Comparison of ENCODE assay signal across 8 mouse cellular contexts in the genomic region with DNA sequence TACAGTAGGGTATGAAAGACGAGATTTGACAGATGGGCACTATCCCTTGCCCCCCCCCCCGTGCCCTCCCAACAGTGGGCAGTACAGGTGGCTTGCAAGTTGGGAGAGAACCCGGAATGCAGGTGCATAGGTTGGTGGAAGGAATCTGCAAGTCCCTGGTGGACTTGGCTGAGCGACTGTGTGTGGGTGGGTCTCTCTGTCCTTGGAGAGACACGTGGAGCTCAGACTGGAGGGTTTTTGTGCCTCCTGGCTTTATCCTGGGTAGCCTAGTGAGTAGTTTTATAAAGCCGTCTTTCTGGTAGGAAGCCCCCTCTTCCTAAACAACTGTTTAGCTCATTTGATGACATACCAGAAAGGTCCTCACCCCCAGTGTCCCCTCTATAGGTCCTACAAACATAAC. TPM values are rescaled to one million over a fixed set of nuclear protein-coding genes. Genes with fewer than 3 reads are reported as not detected.
DNase-seq lines count a peak whose midpoint lies in the region; ATAC-seq and TF ChIP-seq lines count a peak whose summit lies in the region.

No protein-coding gene starts in this region.

- no peak for TF ChIP-seq POLR2A in liver, adult 2 months (IDR thresholded peaks at IDR 0.05; ENCODE audit: extremely low read depth, insufficient read depth, low read length)

- no peaks in the 10 kb centered on the region; the same call in 1 of the 2 replicates for H3K36me3 ChIP-seq in liver, adult 2 months (ENCODE audit: control insufficient read depth, insufficient read depth, low read length)
- H3K36me3 ChIP-seq in embryonic facial prominence, embryonic 10.5 days (replicated peaks) = peaks cover 9% of the 10 kb centered on the region
- H3K36me3 ChIP-seq in midbrain, embryonic 11.5 days (ENCODE audit: control insufficient read depth, insufficient read depth, low read length) = no peaks in the 10 kb centered on the region

- no peak overlapping the region for H3K27ac ChIP-seq in liver, adult 2 months (replicated peaks; ENCODE audit: insufficient read depth, low read depth, low read length)
- no peak overlapping the region for H3K27ac ChIP-seq in embryonic facial prominence, embryonic 10.5 days (replicated peaks)
- no peak overlapping the region for H3K27ac ChIP-seq in midbrain, embryonic 11.5 days (ENCODE audit: low read depth, low read length)

- H3K9ac ChIP-seq in liver, adult 2 months (ENCODE audit: low read depth, low read length) = peak overlapping the region; percentile 94
- peak overlapping the region; percentile 78; the same call in 1 of the 2 replicates for H3K9ac ChIP-seq in midbrain, embryonic 11.5 days (ENCODE audit: low read length)

- H3K9me3 ChIP-seq in embryonic facial prominence, embryonic 10.5 days = no peaks in the 10 kb centered on the region
- no peaks in the 10 kb centered on the region for H3K9me3 ChIP-seq in midbrain, embryonic 11.5 days (ENCODE audit: control insufficient read depth, low read length)

- peak overlapping the region; percentile 80 for H3K4me3 ChIP-seq in liver, adult 2 months (ENCODE audit: insufficient read depth, low read depth, low read length)
- H3K4me3 ChIP-seq in embryonic facial prominence, embryonic 10.5 days = peak overlapping the region; percentile 83
- peak overlapping the region; percentile 65 for H3K4me3 ChIP-seq in midbrain, embryonic 11.5 days (ENCODE audit: low read depth, low read length)

- H3K4me1 ChIP-seq in liver, adult 2 months (ENCODE audit: control insufficient read depth, insufficient read depth, low read length) = peaks cover 8% of the 10 kb centered on the region; the same call in 1 of the 2 replicates
- peaks cover 42% of the 10 kb centered on the region for H3K4me1 ChIP-seq in embryonic facial prominence, embryonic 10.5 days
- H3K4me1 ChIP-seq in midbrain, embryonic 11.5 days (ENCODE audit: control insufficient read depth, insufficient read depth, low read length) = peaks cover 26% of the 10 kb centered on the region

- H3K79me2 ChIP-seq in liver, adult 2 months (ENCODE audit: control insufficient read depth, insufficient read depth, low read length) = peaks cover 29% of the 10 kb centered on the region

- WGBS in liver, adult 2 months = 45% methylated on average over 6 of the region's 6 CpGs
- WGBS in embryonic facial prominence, embryonic 10.5 days = 26% methylated on average over 6 of the region's 6 CpGs
- WGBS in midbrain, embryonic 11.5 days = 17% methylated on average over 6 of the region's 6 CpGs

- TF ChIP-seq CTCF in liver, adult 2 months (IDR thresholded peaks at IDR 0.05; ENCODE audit: low read depth, low read length) = no peak

- H3K4me2 ChIP-seq in midbrain, embryonic 11.5 days = peak overlapping the region; percentile 97

- no peak for ATAC-seq in midbrain, embryonic 11.5 days (ENCODE audit: low FRiP score)
- ATAC-seq in activated CD4-positive, CD25-positive, alpha-beta regulatory T cell, adult 4 months = no peak

- no peak for DNase-seq in liver, adult 2 months (ENCODE audit: extremely low read depth, low read depth, low spot score)
- no peak for DNase-seq in liver
- no peak for DNase-seq in embryonic facial prominence, embryonic 10.5 days (ENCODE audit: low spot score)
- peak; percentile 31 to 32 for DNase-seq in heart, postnatal 10 days
- DNase-seq in midbrain, embryonic 11.5 days (ENCODE audit: low spot score, missing footprints) = peak; percentile 87
- DNase-seq in adrenal gland, postnatal 4 days (ENCODE audit: low spot score in 2 of 2) = no peak
- no peak for DNase-seq in yolk sac, embryonic 10.5 days (ENCODE audit: low spot score)

- no peaks in the 10 kb centered on the region for H3K27me3 ChIP-seq in liver, adult 2 months (ENCODE audit: control insufficient read depth, insufficient read depth, low read length)
- peaks cover 30% of the 10 kb centered on the region for H3K27me3 ChIP-seq in embryonic facial prominence, embryonic 10.5 days (replicated peaks; ENCODE audit: low read depth, poor library complexity, severe bottlenecking)
- H3K27me3 ChIP-seq in midbrain, embryonic 11.5 days (ENCODE audit: control insufficient read depth, insufficient read depth, low read length) = peaks cover 13% of the 10 kb centered on the region

- intact Hi-C loops in heart, postnatal 10 days (cut with DNase I) = loop anchor here (2.0 to 5.0 kb wide), 3 partner anchors 16 to 183 kb away; no protein-coding TSS in a partner anchor

RNA-seq across cellular contexts. Expression of a gene that starts 1.5 kb away (rescaled TPM):
- total RNA-seq in liver, adult 2 months (2014; rRNA removed) = 6.4 and 7.2 TPM in 2 replicates
- 1.7 and 2.0 TPM in 2 replicates for polyA plus RNA-seq in liver, adult 2 months (2012; rRNA removed)
- 4.2 and 5.6 TPM in 2 replicates for polyA plus RNA-seq in embryonic facial prominence, embryonic 10.5 days (2016; fragmentation: Nextera tagmentation; extraction: Ambion mirVana)
- 10 to 100 TPM; 31.1 to 32.5 TPM for total RNA-seq in heart, postnatal 10 days (2021)
- 3.5 and 3.8 TPM in 2 replicates for polyA plus RNA-seq in midbrain, embryonic 11.5 days (2014; fragmentation: Nextera tagmentation; extraction: Ambion mirVana)
- polyA plus RNA-seq in activated CD4-positive, CD25-positive, alpha-beta regulatory T cell, adult 4 months (2017; shearing (Covaris generic)) = 1 to 10 TPM; 2.1 to 2.9 TPM
- 10 to 100 TPM; 25.2 to 27.4 TPM for total RNA-seq in adrenal gland, postnatal 4 days (2021)

RNA-seq across cellular contexts. Expression of a gene that starts 24.1 kb away (rescaled TPM):
- total RNA-seq in liver, adult 2 months (2014; rRNA removed) = 12.8 and 20.9 TPM in 2 replicates
- polyA plus RNA-seq in liver, adult 2 months (2012; rRNA removed) = 2.1 and 2.6 TPM in 2 replicates
- polyA plus RNA-seq in embryonic facial prominence, embryonic 10.5 days (2016; fragmentation: Nextera tagmentation; extraction: Ambion mirVana) = 24.4 and 24.5 TPM in 2 replicates
- 10 to 100 TPM; 13.0 to 14.5 TPM for total RNA-seq in heart, postnatal 10 days (2021)
- 10.3 and 11.4 TPM in 2 replicates for polyA plus RNA-seq in midbrain, embryonic 11.5 days (2014; fragmentation: Nextera tagmentation; extraction: Ambion mirVana)
- polyA plus RNA-seq in activated CD4-positive, CD25-positive, alpha-beta regulatory T cell, adult 4 months (2017; shearing (Covaris generic)) = 10 to 100 TPM in 1 of 2 experiments, 1 to 10 TPM in 1; 9.5 to 10.9 TPM
- total RNA-seq in adrenal gland, postnatal 4 days (2021) = 10 to 100 TPM; 19.3 to 23.2 TPM

Comparison
In these comparisons a context has a peak if more than half of its experiments do, and no peak if none do; other contexts are left out.
1. DNase-seq: peak in heart, postnatal 10 days (2 of 2) and midbrain, embryonic 11.5 days (single experiment); none in liver, adult 2 months (single experiment), liver (single experiment), embryonic facial prominence, embryonic 10.5 days (single experiment), adrenal gland, postnatal 4 days (0 of 2) and yolk sac, embryonic 10.5 days (single experiment).
2. Peak in every context shown above with its lines, with median percentiles within 50 percentile points of each other: H3K4me3 ChIP-seq.